Comparison of ENCODE assay signal across 8 mouse cellular contexts in genomic region chr2:38823912-38824583, GRCm38 (mm10).
DNase-seq lines count a peak whose midpoint lies in the region; ATAC-seq and TF ChIP-seq lines count a peak whose summit lies in the region.

No protein-coding gene starts in this region.

- peak overlapping the region; percentile 66 for H3K4me2 ChIP-seq in intestine, embryonic 14.5 days (ENCODE audit: low read length)
- H3K4me2 ChIP-seq in limb, embryonic 11.5 days (ENCODE audit: low read depth, severe bottlenecking): peak overlapping the region; percentile 46
- peak overlapping the region; percentile 61 for H3K4me2 ChIP-seq in midbrain, embryonic 12.5 days (replicated peaks)

- H3K9ac ChIP-seq in intestine, embryonic 14.5 days (ENCODE audit: low read length): peak overlapping the region; percentile 89
- H3K9ac ChIP-seq in limb, embryonic 11.5 days (ENCODE audit: low read length): peak overlapping the region; percentile 88
- peak overlapping the region; percentile 66 for H3K9ac ChIP-seq in midbrain, embryonic 12.5 days (replicated peaks)

- no peaks in the 10 kb centered on the region for H3K27me3 ChIP-seq in intestine, embryonic 14.5 days (replicated peaks; ENCODE audit: control insufficient read depth, insufficient read depth, low read length)
- H3K27me3 ChIP-seq in limb, embryonic 11.5 days (ENCODE audit: control insufficient read depth, insufficient read depth, low read length): no peaks in the 10 kb centered on the region
- no peaks in the 10 kb centered on the region for H3K27me3 ChIP-seq in midbrain, embryonic 12.5 days
- H3K27me3 ChIP-seq in small intestine, adult 2 months (ENCODE audit: control insufficient read depth, insufficient read depth, low read length): no peaks in the 10 kb centered on the region

- H3K27ac ChIP-seq in intestine, embryonic 14.5 days (ENCODE audit: low read depth): peak overlapping the region; percentile 92
- peak overlapping the region; percentile 99 for H3K27ac ChIP-seq in limb, embryonic 11.5 days (replicated peaks; ENCODE audit: low read depth, low read length)
- H3K27ac ChIP-seq in midbrain, embryonic 12.5 days (replicated peaks): peak overlapping the region; percentile 97
- peak overlapping the region; percentile 70 for H3K27ac ChIP-seq in small intestine, adult 2 months (ENCODE audit: insufficient read depth, low read depth, low read length)

- no peaks in the 10 kb centered on the region for H3K36me3 ChIP-seq in intestine, embryonic 14.5 days (ENCODE audit: control insufficient read depth, insufficient read depth, low read length)
- no peaks in the 10 kb centered on the region for H3K36me3 ChIP-seq in limb, embryonic 11.5 days (ENCODE audit: control insufficient read depth, insufficient read depth, low read length)
- no peaks in the 10 kb centered on the region for H3K36me3 ChIP-seq in midbrain, embryonic 12.5 days
- H3K36me3 ChIP-seq in small intestine, adult 2 months (ENCODE audit: control insufficient read depth, insufficient read depth, low read length): no peaks in the 10 kb centered on the region

- peaks cover 8% of the 10 kb centered on the region; the same call in 1 of the 2 replicates for H3K4me1 ChIP-seq in intestine, embryonic 14.5 days (replicated peaks; ENCODE audit: control insufficient read depth, insufficient read depth, low read length)
- H3K4me1 ChIP-seq in limb, embryonic 11.5 days (ENCODE audit: control insufficient read depth, insufficient read depth, low read length): peaks cover 5% of the 10 kb centered on the region
- peaks cover 14% of the 10 kb centered on the region for H3K4me1 ChIP-seq in midbrain, embryonic 12.5 days
- 0 out of 2 replicates have a peak, but pooled peaks cover 2% of the 10 kb centered on the region for H3K4me1 ChIP-seq in small intestine, adult 2 months (ENCODE audit: control insufficient read depth, insufficient read depth, insufficient read length, low read length)

- peak overlapping the region; percentile 67 for H3K4me3 ChIP-seq in intestine, embryonic 14.5 days (ENCODE audit: low read depth, low read length)
- peak overlapping the region; percentile 63 for H3K4me3 ChIP-seq in limb, embryonic 11.5 days (ENCODE audit: low read depth, low read length)
- H3K4me3 ChIP-seq in midbrain, embryonic 12.5 days: peak overlapping the region; percentile 55
- H3K4me3 ChIP-seq in small intestine, adult 2 months (ENCODE audit: low read depth, low read length): peak overlapping the region; percentile 72

- 5% methylated on average over 12 of the region's 12 CpGs for WGBS in intestine, embryonic 14.5 days
- 5% methylated on average over 12 of the region's 12 CpGs for WGBS in limb, embryonic 11.5 days
- 3% methylated on average over 12 of the region's 12 CpGs for WGBS in midbrain, embryonic 12.5 days
- 16% methylated on average over 12 of the region's 12 CpGs for WGBS in small intestine, adult 2 months

- no peaks in the 10 kb centered on the region for H3K9me3 ChIP-seq in intestine, embryonic 14.5 days (ENCODE audit: control insufficient read depth, low read length)
- no peaks in the 10 kb centered on the region for H3K9me3 ChIP-seq in limb, embryonic 11.5 days (ENCODE audit: control insufficient read depth, low read length)
- H3K9me3 ChIP-seq in midbrain, embryonic 12.5 days: no peaks in the 10 kb centered on the region

- no peak for TF ChIP-seq CTCF in small intestine, adult 2 months (IDR thresholded peaks at IDR 0.05; ENCODE audit: extremely low read depth, insufficient read length, insufficient replicate concordance, low read depth, low read length)

- DNase-seq in cerebellum, adult 11-12 months: peak; percentile 12
- DNase-seq in embryo, embryonic 11 days: peak; percentile 91
- peak; percentile 17 to 55 for DNase-seq in gastrocnemius, postnatal 4 days (ENCODE audit: low spot score in 2 of 2)
- DNase-seq in intestine, embryonic 14.5 days (ENCODE audit: low spot score): peak; percentile 84
- peak; percentile 91 for DNase-seq in limb, embryonic 11.5 days (ENCODE audit: low spot score)

- no peak for ATAC-seq in cerebellum, adult (ENCODE audit: insufficient number of reproducible peaks, low FRiP score, low TSS enrichment)
- peak; percentile 73 for ATAC-seq in intestine, embryonic 14.5 days (replicated peaks; ENCODE audit: low FRiP score, low TSS enrichment, low read depth)
- ATAC-seq in limb, embryonic 11.5 days (ENCODE audit: insufficient number of reproducible peaks, low FRiP score, low TSS enrichment, low read depth): peak; percentile 88
- ATAC-seq in midbrain, embryonic 12.5 days (ENCODE audit: low FRiP score, low read depth): peak; percentile 88

- no peak for TF ChIP-seq POLR2A in small intestine, adult 2 months (IDR thresholded peaks at IDR 0.05; ENCODE audit: low read depth, low read length)

Comparison
In these comparisons a context has a peak if more than half of its experiments do, and no peak if none do; other contexts are left out.
1. DNase-seq: peak in every context shown above with its lines; median percentile 91 in embryo, embryonic 11 days; 91 in limb, embryonic 11.5 days; 84 in intestine, embryonic 14.5 days; 36 in gastrocnemius, postnatal 4 days; 12 in cerebellum, adult 11-12 months.